Mouse (Mus musculus): Measurements from ENCODE around the gene Polr2j. TPM values are rescaled to one million over a fixed set of nuclear protein-coding genes. Genes with fewer than 3 reads are reported as not detected.

The Polr2j gene
- 10 to 100 TPM; 84.1 to 89.4 TPM for total RNA-seq (2021)
- long read RNA-seq, experiment 1, transcript Polr2j-201 (4 exons, 646 nt) = major isoform, 60 of 63 reads
- long read RNA-seq, experiment 1, partial matches to known transcripts = 1 of 63 reads
- long read RNA-seq, experiment 1, other reads (novel, unspliced or antisense) = 2 of 63 reads
- long read RNA-seq, experiment 2, transcript Polr2j-201 (4 exons, 646 nt) = major isoform, 49 of 51 reads
- long read RNA-seq, experiment 2, partial matches to known transcripts = 0 of 51 reads
- long read RNA-seq, experiment 2, other reads (novel, unspliced or antisense) = 2 of 51 reads

DNA sequence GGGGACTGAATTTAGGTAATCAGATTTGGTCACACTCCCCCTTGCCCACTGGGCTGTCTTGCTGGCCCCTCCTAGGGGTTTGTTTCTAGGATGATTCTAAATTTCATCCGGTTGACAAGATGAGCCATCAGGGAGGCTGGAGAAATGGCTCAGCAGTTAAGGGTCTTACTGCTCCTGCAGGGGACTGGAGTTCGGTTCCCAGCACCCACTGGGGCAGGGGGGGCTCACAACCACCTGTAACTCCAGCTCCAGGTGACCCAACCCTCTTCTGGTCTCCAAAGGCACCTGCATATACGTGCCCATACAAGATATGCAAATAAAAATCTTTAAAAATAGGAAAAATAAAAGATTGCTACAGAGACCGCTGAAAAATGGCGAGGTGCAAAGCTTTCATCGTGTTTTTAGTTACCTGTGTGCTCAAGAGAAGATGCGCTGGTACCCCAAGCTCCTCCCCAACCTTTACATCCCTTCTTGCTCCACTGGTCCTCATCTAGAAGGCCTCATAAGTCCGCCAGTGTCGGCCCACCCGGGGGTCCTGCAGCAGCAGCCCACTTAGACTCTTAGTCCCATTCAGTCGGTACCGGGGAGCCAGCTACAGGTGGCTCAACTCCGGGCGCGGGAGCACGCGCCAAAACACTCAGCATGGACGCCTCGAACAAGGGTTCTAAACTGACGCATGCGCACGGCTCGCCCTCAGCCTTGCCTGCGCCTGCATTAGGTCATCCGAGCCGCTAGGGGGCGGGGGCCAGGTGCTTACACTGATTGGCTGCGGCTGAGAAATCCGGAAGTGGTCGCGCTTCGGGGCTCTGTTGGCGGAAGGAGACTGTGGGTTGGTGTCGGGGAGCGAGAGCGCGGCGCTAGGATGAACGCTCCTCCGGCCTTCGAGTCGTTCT, at the start of gene Polr2j:
Polr2j (plus strand) TSS at position 741 of the 893 bp plus-strand sequence.
- DNase-seq = peak; percentile 99

DNA sequence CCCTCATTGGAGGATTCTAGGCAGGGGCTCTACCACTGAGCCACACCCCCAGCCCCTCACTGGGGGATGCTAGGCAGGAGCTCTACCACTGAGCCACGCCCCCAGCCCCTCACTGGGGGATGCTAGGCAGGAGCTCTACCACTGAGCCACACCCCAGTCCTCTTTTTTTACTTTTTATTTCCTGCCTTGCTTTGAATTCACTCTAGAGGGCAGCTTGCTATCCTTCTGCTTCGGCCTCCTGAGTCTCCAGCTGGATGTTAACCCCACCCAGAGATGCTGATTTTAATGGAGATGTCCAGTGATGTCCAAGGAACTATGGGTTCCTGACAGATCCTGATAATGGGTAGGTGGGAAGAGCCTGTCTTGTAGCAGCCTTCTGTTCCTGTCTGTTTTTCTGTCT, 47.0 kb upstream of the Polr2j start:
- DNase-seq = no peak

DNA sequence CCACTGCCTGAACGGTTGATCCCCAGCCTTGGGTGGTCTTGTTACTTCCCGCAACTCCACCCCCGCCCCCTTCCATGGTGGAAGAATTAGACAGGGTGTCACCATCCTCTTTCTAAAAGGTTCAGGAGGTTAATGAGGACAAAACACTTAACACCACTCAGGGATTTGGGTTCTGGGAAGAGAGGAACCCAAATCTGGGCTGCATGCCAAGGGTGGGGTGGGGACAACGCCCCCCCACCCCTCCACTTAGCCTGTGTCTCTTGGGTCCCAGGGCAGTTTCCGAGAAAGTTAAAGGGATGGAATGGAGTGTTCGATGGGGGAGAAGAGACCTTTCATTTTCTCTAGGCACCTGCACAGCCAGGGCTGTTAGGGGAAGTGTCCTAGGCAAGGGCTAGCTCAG, 43.4 kb upstream of the Polr2j start:
- DNase-seq = no peak

DNA sequence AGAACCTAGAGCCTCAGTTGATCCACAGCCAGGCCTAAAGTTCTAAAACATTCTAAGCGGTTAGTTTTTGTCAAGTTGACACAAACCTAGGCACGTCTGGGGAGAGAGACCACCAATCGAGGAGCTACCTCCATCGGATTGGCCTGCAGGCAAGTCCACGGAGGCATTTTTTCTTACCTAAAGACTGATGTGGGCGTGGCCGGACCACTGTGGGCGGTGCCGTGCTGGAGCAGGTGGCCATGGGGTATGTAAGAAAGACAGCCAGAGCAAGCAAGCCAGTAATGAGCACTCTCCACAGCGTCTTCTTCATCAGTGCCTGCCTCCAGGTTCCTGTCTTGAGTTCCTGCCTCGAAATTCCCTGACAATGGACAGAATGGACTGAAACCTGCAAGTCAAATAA, 42.9 kb upstream of the Polr2j start:
- no peak for DNase-seq

DNA sequence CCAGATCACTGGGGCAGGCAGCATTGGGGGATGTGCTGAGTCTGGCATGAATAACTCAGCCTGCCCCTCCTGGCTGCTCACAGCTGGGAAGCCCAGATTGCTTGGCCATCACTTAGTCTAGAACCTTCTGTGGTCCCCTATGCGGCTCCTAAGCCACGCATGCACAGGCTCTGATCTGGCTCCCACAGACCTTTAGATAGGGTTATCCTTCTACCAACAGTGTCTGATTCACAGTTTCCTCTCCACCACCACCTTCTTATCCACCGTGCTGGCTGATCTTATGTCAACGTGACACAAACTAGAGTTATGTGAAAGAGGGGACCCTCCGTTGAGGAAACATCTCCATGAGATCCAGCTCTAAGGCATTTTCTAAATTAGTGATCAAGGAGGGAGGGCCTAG, 41.4 kb upstream of the Polr2j start:
- DNase-seq = no peak

DNA sequence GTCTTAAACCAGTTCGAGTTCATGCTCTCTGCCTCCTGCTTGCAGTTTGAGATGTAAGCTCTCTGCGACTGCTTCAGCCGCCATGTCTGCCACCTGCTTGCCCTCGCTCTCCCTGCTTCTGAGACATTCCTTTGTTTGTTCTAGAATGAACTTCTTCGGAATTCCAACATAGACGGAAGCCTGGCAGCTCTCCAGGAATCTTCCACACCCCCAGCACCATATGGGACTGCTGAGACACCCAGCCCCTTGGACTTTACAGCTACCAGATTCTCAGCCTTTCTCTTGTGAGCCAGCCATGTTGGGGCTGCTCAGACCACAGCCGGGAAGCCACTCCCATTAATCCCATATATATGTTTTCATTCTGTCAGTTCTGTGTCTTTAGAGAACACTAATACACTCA, 40.1 kb upstream of the Polr2j start:
- no peak for DNase-seq

DNA sequence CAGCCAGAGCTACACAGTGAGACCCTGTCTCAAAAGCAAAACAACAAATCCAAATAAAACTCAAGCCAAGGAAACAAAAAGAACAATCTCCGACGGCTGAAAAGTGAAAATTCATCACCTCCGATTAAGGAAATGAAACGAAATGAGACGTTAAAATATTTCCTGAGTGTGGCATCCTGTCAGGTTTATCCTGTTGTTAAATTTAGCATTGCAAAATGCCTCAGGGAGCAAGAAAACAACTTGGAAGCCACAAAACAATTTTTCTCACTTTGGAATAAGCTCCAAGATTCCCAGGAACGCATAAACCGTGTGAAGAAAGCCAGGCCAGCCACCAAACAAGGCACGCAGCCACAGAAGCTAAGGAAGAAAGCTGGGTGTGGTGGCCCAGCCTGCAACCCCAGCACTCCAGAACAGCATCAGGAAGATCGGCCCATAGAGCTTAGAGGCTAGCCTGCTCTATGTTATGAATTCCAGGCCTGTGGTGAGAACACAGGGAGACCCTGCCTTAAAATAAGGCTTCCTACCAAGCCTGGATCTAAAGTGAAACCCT, 39.4 kb upstream of the Polr2j start:
- no peak for DNase-seq

DNA sequence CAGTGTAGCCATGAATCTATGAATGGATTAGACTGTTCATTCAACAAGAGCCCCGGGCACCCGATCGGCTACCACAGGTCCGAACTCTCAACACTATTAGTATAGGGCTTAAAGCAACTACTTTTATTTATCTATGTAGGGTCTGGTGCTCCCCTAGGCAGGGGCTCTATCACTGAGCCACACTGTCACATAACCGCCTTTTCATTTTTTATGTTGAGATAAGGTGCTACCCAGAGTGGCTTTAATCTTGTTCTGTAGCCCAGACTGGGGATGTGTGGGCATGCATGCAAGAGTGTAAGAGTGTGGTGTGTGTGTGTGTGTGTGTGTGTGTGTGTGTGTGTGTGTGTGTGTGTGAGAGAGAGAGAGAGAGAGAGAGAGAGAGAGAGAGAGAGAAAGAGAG, 38.3 kb upstream of the Polr2j start:
- DNase-seq = no peak

DNA sequence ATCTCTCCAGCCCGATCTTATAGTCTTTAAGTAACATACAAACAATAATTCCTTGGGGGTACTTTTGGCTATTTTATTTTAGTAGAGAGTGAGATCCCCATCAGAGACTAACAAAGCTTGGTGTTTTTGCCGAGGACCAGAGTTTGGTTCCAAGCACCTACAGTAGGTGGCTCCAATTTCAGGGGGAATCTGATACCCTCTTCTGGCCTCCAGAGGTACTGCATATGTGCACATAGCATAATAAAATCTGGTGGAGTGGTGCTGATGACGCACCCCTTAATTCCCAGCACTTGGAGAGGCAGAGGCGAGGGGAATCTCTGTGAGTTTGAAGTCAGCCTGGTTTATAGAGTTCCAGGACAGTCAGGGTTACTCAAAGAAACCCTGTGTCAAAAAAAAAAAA, 34.1 kb upstream of the Polr2j start:
- no peak for DNase-seq

DNA sequence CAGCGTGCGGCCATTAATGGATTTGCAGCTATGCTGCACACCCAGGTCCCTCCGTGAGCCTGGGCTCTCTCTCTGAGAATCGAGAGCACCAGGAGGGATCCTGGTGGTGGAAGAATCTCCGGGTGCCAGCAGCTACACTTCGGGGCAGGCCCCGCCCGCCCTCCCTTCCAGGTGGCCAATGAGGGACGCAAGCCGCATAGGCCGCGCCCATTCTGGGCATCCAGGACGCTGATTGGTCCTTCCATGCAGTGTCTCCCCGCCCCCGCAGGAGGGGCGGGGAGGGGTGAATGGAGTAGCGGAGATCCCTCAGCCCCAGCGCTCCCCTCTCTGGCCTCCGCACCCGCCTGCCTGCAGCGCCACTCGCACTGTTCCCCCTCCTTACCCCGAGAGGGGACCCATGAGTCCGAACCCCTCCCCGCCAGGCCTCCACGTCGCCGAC, 32.7 kb upstream of the Polr2j start, which contains the start of gene Rasa4:
Rasa4 (plus strand) TSS at position 248 of the 439 bp plus-strand sequence.
- DNase-seq = peak; percentile 94

DNA sequence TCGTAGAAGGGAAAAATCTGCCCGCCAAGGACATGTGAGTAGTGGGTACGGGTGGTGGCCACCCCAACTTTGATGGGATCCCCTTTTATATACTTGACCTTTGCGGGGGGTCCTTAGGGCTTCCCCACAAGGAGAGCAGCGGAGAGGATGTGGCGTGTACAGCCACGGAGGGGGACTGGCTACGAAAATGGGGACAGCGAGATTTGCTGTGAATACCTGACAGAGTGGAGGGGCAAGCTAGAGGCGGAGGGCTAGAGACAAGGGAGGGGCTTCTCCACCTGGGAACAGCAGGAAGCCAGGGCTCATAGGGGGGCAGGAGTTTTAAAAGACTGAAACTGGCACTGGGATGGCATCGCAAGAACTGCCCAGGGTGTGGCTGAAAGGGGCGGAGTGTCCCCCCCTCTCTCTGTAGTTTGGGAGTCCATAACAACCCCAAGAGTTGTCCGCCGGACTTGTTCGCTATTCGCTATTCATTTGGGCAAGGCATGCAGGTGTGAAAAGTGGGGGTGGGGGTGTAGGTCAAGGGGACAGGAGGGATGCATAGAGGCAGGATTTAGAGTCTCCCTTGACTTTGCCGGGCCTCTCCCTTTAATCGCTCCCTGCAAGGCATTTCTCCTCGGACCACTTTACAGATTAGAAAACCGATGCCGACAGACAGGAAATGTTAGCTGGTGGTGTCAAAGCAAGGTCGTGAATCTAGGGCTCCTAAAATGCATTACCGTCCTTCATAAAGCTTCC, 32.1 kb upstream of the Polr2j start:
- peak; percentile 43 for DNase-seq

DNA sequence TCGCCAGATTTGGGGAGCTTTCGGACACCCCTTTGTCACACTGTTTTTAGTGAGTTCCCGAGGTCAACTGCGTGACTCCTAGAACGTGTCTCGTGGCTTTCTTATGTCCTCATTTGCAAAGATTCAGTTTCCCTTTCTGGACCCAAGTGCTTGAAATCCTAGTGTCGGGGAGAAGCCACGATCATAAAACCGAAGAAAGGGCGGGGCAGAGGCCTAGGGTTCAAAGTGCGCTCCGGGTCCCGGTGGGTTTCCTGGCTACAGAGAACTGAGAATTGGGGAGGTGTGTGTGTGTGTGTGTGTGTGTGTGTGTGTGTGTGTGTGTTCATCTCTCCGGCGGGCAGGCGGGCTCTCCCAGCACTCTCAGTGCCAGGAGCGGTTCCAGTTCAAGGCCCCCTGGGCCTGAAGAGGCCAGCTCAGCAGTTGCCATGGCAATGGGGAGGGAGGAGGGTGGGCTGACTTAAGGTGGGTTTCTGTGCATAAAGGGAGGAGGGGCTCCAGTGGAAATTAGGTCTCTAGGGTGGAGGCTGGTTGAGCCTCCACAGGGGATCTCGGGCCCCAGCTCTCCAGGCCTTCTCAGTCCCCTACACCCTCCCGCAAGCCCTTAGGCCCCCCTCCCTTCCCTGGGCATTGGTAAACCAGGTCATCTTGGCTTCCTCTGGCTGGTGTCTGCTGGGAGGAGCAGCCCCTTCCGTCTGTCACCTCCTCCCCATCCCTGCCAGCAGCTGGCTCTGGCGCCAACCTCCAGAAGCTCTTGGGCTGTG, 31.4 kb upstream of the Polr2j start:
- peak; percentile 72 for DNase-seq

DNA sequence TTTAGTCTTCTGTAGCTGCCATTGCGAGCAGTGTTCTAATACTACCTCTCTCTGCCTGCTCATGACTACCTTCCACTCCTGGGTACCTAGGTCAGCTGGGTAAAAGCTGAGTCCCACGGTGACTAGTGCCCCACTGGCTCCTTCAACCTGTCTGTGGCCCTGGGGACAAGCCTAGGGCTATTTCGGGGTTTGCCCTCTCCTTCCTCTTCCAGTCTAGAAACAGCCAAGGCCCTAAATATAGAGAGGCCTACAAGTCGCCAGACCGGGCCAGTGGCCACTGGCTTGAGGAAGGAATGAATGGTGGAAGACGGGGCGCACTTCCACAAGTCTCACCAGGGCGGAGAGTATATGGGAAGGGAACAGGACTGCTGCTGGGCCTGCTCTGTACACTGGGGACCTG, 30.1 kb upstream of the Polr2j start:
- no peak for DNase-seq

DNA sequence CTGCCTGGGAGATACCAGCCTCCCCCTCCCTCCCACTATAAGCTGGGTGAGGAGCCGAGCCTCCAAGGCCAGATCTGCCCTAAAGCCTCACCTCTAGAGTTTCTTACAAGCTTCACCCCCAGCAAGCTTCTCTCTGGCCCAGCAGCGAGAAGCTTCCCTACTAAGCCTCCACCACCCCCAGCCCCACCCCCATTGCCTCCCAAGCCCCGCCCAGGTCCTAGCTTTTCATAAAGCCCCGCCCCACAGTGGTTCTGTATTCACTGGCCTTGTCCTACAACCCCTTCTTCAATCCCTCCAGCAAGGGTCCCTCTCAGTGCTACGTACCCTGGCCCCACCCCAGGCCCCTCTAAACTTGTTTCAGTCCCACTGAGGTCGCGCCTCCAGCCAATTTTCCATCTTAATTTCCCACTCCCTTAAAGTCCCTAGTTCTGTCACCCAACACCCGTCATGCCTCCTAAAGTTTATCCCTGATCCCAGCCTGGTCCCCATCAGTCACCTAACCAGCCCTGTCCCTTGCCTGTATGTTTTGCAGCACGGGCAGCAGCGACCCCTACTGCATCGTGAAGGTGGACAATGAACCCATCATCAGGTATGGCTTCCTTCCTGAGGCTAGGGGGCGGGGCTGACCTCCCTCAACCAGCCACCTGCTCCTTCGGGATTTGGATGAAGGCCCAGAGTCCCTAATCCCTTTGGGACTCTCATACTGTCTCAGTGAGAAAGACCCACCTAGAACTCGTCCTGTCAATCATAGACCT, 27.4 kb upstream of the Polr2j start:
- peak; percentile 22 for DNase-seq

DNA sequence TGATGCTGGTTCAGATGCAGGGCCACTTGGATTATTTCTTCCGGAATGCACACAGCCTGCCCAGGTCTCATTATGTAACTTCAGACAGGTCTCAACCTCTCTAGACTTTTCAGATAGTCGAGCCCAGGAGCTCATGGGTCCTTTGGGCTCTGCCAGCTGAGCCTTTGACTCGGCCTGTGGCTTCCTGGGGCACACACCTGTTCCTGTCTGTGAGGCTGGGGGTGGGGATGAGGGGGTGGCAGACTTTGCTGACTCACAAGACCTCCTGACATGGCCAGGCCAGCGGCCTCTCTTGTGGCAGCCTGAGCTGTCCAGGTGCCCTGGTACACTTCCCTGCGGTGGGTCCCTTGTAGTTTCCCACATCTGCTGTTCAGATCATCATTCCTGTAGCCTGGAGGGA, 24.5 kb upstream of the Polr2j start:
- no peak for DNase-seq

DNA sequence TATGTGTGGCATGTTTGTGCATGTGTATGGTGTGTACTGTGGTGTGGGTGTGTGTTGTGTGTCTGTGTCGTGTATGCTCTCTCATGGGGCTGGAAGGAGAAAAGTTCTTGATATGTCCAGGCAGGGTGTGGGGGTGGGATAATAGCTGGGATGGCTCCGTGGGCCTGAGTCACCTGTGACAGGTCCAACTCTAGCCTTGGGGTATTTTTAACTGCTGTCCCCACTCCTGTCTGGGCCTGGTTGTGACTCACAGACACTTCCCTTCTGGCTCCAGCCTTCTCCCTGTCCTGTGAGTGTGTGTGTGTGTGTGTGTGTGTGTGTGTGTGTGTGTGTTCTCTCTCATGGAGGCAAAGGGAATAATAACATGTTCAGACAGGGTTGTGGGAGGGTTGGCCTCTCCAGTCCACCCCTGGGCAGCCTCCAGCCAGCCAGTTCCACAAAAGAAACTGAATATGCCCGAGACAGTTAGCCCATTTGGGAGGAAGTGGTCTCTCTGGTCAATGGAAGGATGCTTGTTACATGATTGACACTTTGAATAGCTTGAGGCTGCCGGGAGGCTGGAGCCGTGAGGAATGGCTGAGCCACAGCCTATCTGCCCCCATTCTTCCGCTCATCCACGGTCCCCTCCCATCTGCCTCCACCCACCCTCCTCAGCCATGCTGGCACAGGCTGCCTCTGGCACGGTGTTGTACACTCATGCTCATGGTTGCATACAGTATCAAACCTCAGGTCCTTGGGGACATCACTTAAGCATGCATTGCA, 22.0 kb upstream of the Polr2j start:
- DNase-seq = no peak

DNA sequence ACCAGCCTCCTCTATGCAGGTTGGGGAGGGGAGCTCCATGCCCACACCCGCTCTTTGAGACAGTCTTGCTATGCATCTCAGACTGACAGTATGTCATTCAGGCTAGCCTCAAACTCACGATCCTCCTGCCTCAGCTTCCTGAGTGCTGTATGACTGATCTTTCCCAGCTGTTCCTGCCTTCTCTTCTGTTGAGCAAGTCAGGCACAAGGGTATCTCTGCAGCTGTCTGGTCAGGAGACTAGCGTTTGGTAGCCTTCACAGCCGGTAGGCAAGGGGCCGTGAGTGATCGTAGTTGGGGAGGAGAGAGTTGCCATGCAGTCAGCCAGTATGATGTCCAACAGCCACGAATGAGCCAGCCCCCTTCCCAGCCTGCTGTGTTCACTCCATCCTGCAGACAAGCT, 21.3 kb upstream of the Polr2j start:
- DNase-seq = no peak

DNA sequence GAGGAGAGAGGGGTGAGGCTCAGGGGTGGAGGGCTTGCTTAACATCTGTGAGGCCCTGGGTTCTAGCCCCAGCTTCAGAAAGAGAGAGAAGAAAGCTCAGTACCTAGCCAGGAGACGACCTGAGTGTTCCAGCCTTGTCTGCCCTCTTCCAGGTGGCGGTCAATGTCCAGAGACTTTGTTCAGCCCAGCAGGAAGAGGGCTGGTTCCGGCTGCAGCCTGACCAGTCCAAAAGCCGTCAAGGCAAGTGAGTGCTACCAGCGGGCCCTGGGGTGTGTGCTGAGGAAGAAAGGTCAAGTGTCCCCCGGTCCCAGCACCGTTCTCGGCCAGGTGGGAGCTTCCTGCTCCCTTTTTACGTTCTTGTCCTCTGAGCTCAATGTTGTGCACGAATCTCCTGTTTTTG, 17.9 kb upstream of the Polr2j start:
- DNase-seq = no peak

DNA sequence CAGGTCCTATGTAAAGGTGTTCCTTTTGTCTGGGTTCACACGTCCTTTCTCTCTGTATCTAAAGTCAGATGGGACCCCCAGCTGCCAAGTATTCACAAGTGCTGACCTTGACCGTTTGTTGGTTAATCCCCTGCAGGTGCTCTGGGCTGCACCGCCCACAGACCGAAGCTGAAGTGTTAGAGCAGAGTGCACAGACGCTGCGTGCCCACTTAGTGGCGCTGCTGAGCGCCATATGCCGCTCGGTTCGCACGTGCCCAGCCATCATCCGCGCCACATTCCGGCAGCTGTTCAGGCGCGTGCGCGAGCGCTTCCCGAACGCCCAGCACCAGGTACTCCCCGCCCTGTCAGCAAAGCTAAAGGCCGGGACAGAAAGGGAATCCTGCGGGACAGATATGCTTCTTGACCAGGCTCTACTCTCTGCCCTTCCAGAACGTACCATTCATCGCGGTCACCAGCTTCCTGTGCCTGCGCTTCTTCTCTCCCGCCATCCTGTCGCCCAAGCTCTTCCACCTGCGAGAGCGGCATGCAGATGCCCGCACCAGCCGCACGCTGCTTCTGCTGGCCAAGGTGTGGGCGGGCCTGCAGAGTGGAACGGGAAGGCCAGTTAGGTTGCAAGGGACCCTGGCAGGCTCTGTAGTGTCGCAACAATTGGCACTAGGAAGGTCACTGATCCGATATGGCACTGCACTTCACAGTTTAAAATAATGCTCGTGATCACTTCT, 14.2 kb upstream of the Polr2j start:
- DNase-seq = peak; percentile 79

Data from adrenal gland, postnatal 10 days (tissue).